In the genomic region with DNA sequence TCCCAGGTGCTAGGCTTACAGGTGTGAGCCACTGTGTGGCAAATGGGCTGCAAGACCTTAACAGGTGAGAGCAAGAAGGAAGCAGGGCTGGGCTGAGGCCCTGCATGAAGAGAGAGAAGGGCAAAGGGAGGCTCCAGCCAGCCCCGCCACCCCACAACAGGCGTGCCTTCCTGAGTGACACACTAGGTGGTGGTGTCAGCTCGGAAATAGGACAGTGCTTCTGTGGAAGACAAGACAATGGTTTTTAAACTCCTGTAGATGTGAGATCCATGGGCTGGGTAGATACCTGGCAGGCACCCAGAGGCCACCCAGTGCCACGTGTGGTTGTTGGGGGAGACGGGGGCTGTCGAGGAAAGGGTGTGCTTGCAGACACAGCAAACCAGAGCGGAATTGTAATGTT, we compare ENCODE assay signal across 8 mouse cellular contexts. TPM values are rescaled to one million over a fixed set of nuclear protein-coding genes. Genes with fewer than 3 reads are reported as not detected.
DNase-seq lines count a peak whose midpoint lies in the region; ATAC-seq and TF ChIP-seq lines count a peak whose summit lies in the region.
"Had no signal": no experiment of that assay in that cellular context is flagged by ENCODE, and none has a peak within 500 bp of the region (broad histone marks: within the 10 kb centered on the region; RNA-seq: fewer than 3 reads in every experiment).

No protein-coding gene starts in this region.

- no peak overlapping the region for H3K27ac ChIP-seq in intestine, embryonic 15.5 days
- H3K27ac ChIP-seq in lung, embryonic 14.5 days (ENCODE audit: low read depth), result no peak overlapping the region
- H3K27ac ChIP-seq in forebrain, embryonic 13.5 days, result no peak overlapping the region

- 68% methylated on average over 7 of the region's 7 CpGs for WGBS in intestine, embryonic 15.5 days
- 68% methylated on average over 7 of the region's 7 CpGs for WGBS in lung, embryonic 14.5 days
- WGBS in forebrain, embryonic 13.5 days, result 85% methylated on average over 7 of the region's 7 CpGs

- H3K27me3 ChIP-seq in intestine, embryonic 15.5 days (replicated peaks), result no peaks in the 10 kb centered on the region
- no peaks in the 10 kb centered on the region for H3K27me3 ChIP-seq in lung, embryonic 14.5 days (ENCODE audit: insufficient read depth, low read length)
- H3K27me3 ChIP-seq in forebrain, embryonic 13.5 days, result no peaks in the 10 kb centered on the region

- H3K4me2 ChIP-seq in intestine, embryonic 15.5 days (replicated peaks), result no peak overlapping the region
- no peak overlapping the region for H3K4me2 ChIP-seq in lung, embryonic 14.5 days
- no peak overlapping the region for H3K4me2 ChIP-seq in forebrain, embryonic 13.5 days

- peak; percentile 51; the same call in 1 of the 2 replicates for ATAC-seq in intestine, embryonic 15.5 days
- ATAC-seq in lung, embryonic 14.5 days (ENCODE audit: insufficient read depth), result no peak
- ATAC-seq in forebrain, embryonic 13.5 days, result no peak

- H3K4me1 ChIP-seq in intestine, embryonic 15.5 days (replicated peaks), result no peaks in the 10 kb centered on the region
- H3K4me1 ChIP-seq in lung, embryonic 14.5 days (ENCODE audit: insufficient read depth), result no peaks in the 10 kb centered on the region
- peaks cover 7% of the 10 kb centered on the region; the same call in 1 of the 2 replicates for H3K4me1 ChIP-seq in forebrain, embryonic 13.5 days

- H3K9me3 ChIP-seq in intestine, embryonic 15.5 days, result no peaks in the 10 kb centered on the region
- no peaks in the 10 kb centered on the region for H3K9me3 ChIP-seq in lung, embryonic 14.5 days (ENCODE audit: low read depth, low read length)
- H3K9me3 ChIP-seq in forebrain, embryonic 13.5 days (replicated peaks), result no peaks in the 10 kb centered on the region

- peak; percentile 29 for DNase-seq in kidney, adult 18-20 months
- DNase-seq in kidney, adult 11 months, result no peak
- peak; percentile 23 for DNase-seq in NIH3T3 (ENCODE audit: low read depth)
- peak; percentile 27 for DNase-seq in lung, embryonic 14.5 days
- no peak for DNase-seq in spleen, postnatal 14 days (ENCODE audit: low spot score in 2 of 2)
- DNase-seq: thymus, postnatal 25 days had no signal

- H3K36me3 ChIP-seq in intestine, embryonic 15.5 days, result no peaks in the 10 kb centered on the region
- H3K36me3 ChIP-seq in lung, embryonic 14.5 days (ENCODE audit: insufficient read depth), result no peaks in the 10 kb centered on the region
- H3K36me3 ChIP-seq in forebrain, embryonic 13.5 days (ENCODE audit: poor library complexity, severe bottlenecking), result no peaks in the 10 kb centered on the region

- H3K4me3 ChIP-seq in intestine, embryonic 15.5 days (replicated peaks), result no peak overlapping the region
- no peak overlapping the region for H3K4me3 ChIP-seq in lung, embryonic 14.5 days (ENCODE audit: low read depth, low read length)
- H3K4me3 ChIP-seq in forebrain, embryonic 13.5 days, result no peak overlapping the region

- TF ChIP-seq CTCF in lung, embryonic 14.5 days (IDR thresholded peaks at IDR 0.05; ENCODE audit: low read depth), result peak; percentile 59

- no peak overlapping the region for H3K9ac ChIP-seq in intestine, embryonic 15.5 days
- H3K9ac ChIP-seq in lung, embryonic 14.5 days, result no peak overlapping the region
- no peak overlapping the region for H3K9ac ChIP-seq in forebrain, embryonic 13.5 days

RNA-seq across cellular contexts. Expression of gene Galnt12, which starts 36.8 kb away (rescaled TPM):
- 21.5 and 23.7 TPM in 2 replicates for polyA plus RNA-seq in intestine, embryonic 15.5 days (2015; fragmentation: Nextera tagmentation; extraction: Ambion mirVana)
- polyA plus RNA-seq in lung, embryonic 14.5 days (2014; fragmentation: Nextera tagmentation; extraction: Ambion mirVana), result 5.1 and 6.4 TPM in 2 replicates
- polyA plus RNA-seq in forebrain, embryonic 13.5 days (2015; fragmentation: Nextera tagmentation; extraction: Ambion mirVana), result 1.2 and 1.7 TPM in 2 replicates

Comparison
In these comparisons a context has a peak if more than half of its experiments do, and no peak if none do; other contexts are left out.
1. DNase-seq: peak in kidney, adult 18-20 months (single experiment), NIH3T3 (single experiment) and lung, embryonic 14.5 days (single experiment); none in kidney, adult 11 months (single experiment) and spleen, postnatal 14 days (0 of 2).